Mouse (Mus musculus) thymus, adult 18-20 months (tissue): ENCODE results near the gene Ift172.
"Not testable (repeated sequence)": the region's sequence is repeated elsewhere in the genome, so short reads cannot be mapped to it uniquely, and the experiment has no call there.

Source experiments
- DNase-seq, 2 experiments: peaks; one replicate each; pipeline ENCODE4 v3.0.0; 2022; ENCODE audit warnings: mixed read lengths in 2 of 2

Gene Ift172

GRCm38 (mm10) chr5:31255971-31256370 lies 34.9 kb downstream of the Ift172 start:
- no peak for DNase-seq

- DNase-seq: no peak
Observed at GRCm38 (mm10) chr5:31255381-31255780, 35.5 kb downstream of the Ift172 start.

- DNase-seq: no peak
Observed at GRCm38 (mm10) chr5:31254901-31255300, 36.0 kb downstream of the Ift172 start.

GRCm38 (mm10) chr5:31254452-31254851 lies 36.5 kb downstream of the Ift172 start:
- no peak for DNase-seq

GRCm38 (mm10) chr5:31253806-31254205 lies 37.1 kb downstream of the Ift172 start:
- no peak for DNase-seq

- DNase-seq: no peak
Observed at GRCm38 (mm10) chr5:31252795-31253545, 37.9 kb downstream of the Ift172 start.

- DNase-seq: no peak
Observed at GRCm38 (mm10) chr5:31252151-31252550, 38.8 kb downstream of the Ift172 start.

- peak in 1 of 2 experiments; percentile 25 for DNase-seq
Observed at GRCm38 (mm10) chr5:31251541-31252101, 39.3 kb downstream of the Ift172 start, which contains the start of gene Krtcap3. Gene Krtcap3, plus strand, starts transcription at chr5:31251691.

- DNase-seq: no peak
Observed at GRCm38 (mm10) chr5:31250716-31251115, 40.2 kb downstream of the Ift172 start.

- no peak for DNase-seq
Observed at GRCm38 (mm10) chr5:31242191-31242590, 48.7 kb downstream of the Ift172 start.

- DNase-seq: no peak
Observed at GRCm38 (mm10) chr5:31241522-31242034, 49.3 kb downstream of the Ift172 start.

- DNase-seq: peak; percentile 94 to 95
Observed at GRCm38 (mm10) chr5:31240637-31241521, 50.0 kb downstream of the Ift172 start, which contains the start of the genes Nrbp1 and Gm9970. Gene Nrbp1, plus strand, starts transcription at chr5:31240864. Gene Gm9970, minus strand, starts transcription at chr5:31241232.

GRCm38 (mm10) chr5:31226641-31227040 lies 64.3 kb downstream of the Ift172 start:
- DNase-seq: no peak

GRCm38 (mm10) chr5:31222696-31223095 lies 68.2 kb downstream of the Ift172 start:
- DNase-seq: no peak

- peak in 1 of 2 experiments; percentile 38 for DNase-seq
Observed at GRCm38 (mm10) chr5:31221304-31221945, 69.5 kb downstream of the Ift172 start.

GRCm38 (mm10) chr5:31220448-31221303 lies 70.2 kb downstream of the Ift172 start, which contains the start of gene Ppm1g:
Gene Ppm1g, minus strand, starts transcription at chr5:31220687.
- DNase-seq: peak; percentile 92 to 93

GRCm38 (mm10) chr5:31219911-31220447 lies 70.9 kb downstream of the Ift172 start:
- no peak for DNase-seq

- DNase-seq: no peak
Observed at GRCm38 (mm10) chr5:31219474-31219873, 71.4 kb downstream of the Ift172 start.

- DNase-seq: no peak
Observed at GRCm38 (mm10) chr5:31219070-31219469, 71.8 kb downstream of the Ift172 start.

GRCm38 (mm10) chr5:31218294-31218693 lies 72.6 kb downstream of the Ift172 start:
- DNase-seq: no peak

GRCm38 (mm10) chr5:31216554-31216953 lies 74.4 kb downstream of the Ift172 start:
- not testable (repeated sequence) for DNase-seq
